Mouse (Mus musculus): ENCODE results near the gene Pde2a.

- TF ChIP-seq POLR2AphosphoS2 (IDR thresholded peaks at IDR 0.05; ENCODE audit: insufficient read length, low read depth) (no peak), TCF3 (IDR thresholded peaks at IDR 0.05; ENCODE audit: insufficient read length, low read depth) (no peak), POLR2A (IDR thresholded peaks at IDR 0.05; ENCODE audit: insufficient read length, low read depth) (no peak), MYOG (IDR thresholded peaks at IDR 0.05; ENCODE audit: control insufficient read depth in 1 of 3, insufficient read depth in 1 of 3, insufficient read length in 2 of 3, low read depth in 2 of 3) (no peak), MYOD1 (IDR thresholded peaks at IDR 0.05; ENCODE audit: control insufficient read depth in 1 of 3, insufficient read length in 2 of 3, low read depth in 2 of 3) (no peak), E2F4 (IDR thresholded peaks at IDR 0.05; ENCODE audit: insufficient read depth) (no peak), USF1 (IDR thresholded peaks at IDR 0.05; ENCODE audit: low read depth) (no peak), MAX (IDR thresholded peaks at IDR 0.05; ENCODE audit: low read depth) (no peak), TCF12 (IDR thresholded peaks at IDR 0.05; ENCODE audit: insufficient read depth, poor library complexity, severe bottlenecking) (no peak), REST (IDR thresholded peaks at IDR 0.05; ENCODE audit: insufficient read depth, insufficient read length) (no peak), CEBPB (IDR thresholded peaks at IDR 0.05; ENCODE audit: insufficient read depth, poor library complexity, severe bottlenecking) (no peak)
Observed at GRCm38 (mm10) chr7:101483498-101484115, 62.1 kb downstream of the Pde2a start.

Data from myocyte (in vitro differentiated cells).